Mouse (Mus musculus) megakaryocyte, embryonic 14.5 days (primary cell): ENCODE data around the gene Ccser1.

Source experiments
- FLI1 ChIP-seq: IDR thresholded peaks from 2 replicates; pipeline ENCODE4 v1.6.1; 2012; ENCODE audit warnings: low read length, inconsistent platforms, mixed read lengths
- GATA1 ChIP-seq: IDR thresholded peaks from 3 replicates; pipeline ENCODE4 v1.6.1; 2012; ENCODE audit warnings: mixed read lengths, low read length, inconsistent platforms, borderline replicate concordance

- TF ChIP-seq GATA1 (no peak), FLI1 (no peak)
Observed at GRCm38 (mm10) chr6:62067024-62067380, 886.9 kb downstream of the Ccser1 start.
